Mouse (Mus musculus): ENCODE data around the gene Tob2.

Gene Tob2

DNA sequence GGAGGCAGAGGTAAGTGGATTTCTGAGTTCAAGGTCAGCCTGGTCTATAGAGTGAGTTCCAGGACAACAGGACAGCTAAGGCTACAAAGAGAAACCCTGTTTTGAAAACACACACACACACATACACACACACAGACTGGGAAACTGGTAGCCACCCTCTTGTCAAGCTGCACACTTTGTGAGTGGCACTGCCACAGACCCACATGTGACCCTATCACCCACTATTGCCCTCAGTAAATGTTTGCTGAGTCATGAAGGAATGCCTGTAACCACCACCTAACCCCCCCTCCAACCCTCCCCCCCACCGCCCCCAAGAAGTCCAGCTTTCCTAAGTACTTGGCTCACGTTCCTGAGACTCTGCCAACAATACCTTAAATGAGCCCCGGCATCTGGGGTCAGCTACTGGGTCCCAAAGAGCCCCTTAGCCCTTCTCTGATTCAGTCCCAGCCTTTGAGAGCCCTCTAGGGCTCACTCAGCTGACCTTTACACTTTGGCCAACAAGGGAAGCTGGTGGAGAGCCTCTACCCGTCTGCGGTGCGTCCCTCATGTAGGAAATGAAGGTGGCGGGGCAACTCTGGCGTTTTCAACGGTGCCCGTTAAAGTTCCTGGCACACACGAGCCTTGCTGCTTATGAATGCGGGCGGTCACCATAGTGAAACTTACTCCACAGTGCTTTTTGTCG lies 19.9 kb downstream of the Tob2 start:
- DNase-seq (ENCODE audit: low spot score in 2 of 2) = no peak

DNA sequence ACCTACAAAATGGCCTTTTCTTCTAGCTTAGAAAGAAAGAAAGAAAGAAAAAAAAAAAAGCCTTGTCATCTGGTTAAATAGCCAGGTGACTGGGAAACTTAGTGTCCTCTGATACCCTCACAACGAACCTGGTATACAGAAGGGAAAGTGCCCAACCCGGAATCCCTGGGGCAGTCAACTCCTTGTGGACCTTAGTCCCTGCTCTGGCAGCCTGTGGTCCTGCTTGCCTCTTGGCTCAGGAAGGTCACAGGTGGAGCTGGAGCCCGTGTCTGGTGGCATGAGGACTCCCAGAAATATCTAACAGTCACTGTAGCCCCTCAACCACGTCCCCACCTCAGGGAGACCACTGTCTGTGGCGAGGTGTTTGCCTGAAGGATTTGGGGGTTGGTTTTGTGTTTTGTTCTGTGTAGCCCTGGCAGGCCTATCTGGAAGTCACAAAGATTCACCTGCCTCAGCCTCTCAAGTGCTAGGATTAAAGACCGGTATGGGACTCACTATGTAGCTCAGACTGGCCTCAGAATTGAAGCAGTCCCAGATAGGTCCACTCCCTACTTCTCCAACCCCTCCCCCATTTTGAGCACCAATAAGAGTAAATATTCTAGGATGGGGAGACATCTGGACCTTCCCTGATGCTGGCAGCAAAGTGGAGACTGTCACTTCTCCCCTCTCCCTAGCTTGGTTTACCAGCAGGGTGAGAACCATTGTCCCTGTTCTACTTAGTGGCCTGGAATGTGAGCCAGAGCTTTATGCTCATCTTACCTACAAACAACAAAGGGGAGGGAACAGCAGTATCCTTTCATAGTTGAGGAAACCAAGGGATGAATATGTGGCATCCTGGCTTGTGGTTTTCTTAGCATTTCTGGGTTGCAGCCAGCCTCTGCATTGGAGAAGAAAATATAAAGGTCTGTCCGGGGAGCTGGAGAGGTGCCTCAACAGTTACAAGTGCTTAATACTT lies 21.4 kb downstream of the Tob2 start:
- no peak for DNase-seq (ENCODE audit: low spot score in 2 of 2)

DNA sequence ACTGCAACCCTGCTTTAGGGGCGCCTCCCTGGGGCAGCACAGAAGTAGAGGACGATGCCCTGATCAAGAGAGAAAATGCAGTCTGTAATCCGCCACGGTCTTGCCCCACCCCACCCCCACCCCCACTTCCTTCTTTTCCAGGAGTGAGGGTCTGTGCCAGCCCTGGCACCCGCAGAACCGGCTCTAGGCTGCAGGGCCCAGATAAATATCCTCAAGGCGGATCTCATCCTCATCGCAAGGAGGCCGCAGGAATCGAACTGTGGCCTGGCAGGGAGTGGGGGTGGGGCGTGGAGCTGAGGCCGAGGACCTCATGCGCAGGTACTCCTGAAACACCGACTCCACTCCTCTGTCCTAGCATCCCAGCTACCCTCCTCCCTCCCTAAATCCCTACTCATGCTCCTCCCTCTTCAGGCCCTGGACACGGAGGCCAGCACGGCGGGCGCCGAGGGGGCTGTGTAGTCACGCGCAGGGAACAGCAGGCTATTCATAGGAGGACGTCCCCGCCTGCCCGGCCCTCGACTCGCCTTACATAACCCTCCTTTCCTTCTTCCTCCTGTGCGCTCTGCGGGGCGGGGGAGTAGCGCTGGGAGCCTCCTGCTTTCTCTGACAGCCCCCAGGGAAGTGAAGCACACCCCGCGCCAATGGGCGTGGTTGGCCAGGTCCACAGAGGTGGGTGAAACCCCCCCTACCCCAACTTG lies 22.3 kb downstream of the Tob2 start:
- DNase-seq (ENCODE audit: low spot score in 2 of 2) = no peak

DNA sequence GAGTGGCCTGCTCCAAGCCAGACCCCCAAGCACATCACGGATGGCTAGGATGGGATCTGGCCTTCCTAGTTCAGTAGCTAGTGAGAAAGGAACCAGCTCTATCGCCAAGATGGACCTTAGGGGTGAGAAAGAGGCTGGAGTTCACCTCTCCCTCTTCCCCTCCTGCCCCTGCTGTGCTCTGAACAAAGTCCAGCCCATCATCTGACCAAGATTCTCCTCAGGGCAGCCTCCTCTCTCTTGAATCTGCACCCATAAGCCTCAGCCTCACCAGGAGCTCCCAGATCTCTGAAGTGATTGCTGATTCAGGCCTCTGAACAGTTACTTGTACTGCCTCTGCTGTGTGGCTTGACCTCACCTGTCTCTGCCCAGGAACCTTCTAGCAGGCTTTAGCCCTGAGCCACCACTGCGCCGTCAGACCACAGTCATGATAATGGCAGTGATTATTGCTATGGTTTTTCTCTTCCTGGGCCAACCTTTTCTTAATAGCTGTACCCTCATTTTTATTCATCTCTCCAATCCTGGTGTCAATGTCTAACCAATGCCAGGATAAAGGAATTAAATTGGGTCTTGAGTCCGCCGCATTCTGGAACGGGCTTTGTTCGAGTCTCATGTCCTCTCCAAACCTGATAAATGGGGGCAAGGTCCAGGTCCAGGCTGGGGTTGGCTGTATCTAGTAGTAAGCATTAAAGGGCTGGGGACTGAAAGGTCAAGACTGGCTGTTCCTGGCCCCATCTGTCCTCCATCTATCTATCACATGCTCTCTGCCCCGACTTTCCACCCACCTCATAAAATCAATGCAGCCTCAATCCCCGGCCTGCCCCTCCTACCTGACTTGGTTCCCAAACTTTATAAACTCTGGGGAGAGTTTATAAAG lies 23.4 kb downstream of the Tob2 start:
- no peak for DNase-seq (ENCODE audit: low spot score in 2 of 2)

DNA sequence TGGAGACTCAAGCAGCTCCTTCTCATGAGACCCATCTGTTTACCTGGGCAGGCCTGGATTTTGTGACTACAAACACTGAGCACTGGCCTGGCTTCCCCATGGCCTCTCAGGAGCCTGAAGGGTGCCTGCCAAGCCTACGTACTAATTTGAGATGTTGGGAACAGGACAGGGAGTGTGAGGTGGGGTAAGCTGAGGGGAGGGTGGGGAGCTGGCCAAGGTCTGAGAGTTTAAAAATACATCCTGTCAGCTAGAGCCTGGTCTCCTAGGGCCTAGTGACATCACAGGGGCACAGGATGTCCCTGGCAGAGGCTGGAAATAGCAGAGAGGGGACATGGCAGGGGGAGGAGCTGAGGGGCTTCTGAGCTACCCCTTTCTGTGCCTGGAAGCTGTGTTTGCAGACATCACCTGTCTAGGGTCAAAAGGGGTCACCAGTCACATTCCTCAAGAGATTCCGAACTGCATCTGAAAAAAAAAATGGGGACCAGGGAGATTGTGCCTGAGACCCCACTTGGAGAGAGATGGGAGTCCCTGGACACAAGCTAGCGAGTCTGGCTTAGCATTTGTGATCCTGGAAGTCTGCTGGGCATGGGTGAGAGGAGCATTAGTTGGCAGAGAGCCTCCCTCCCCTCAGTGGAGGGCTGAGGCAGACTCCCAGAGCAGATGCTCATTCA lies 24.3 kb downstream of the Tob2 start:
- no peak for DNase-seq (ENCODE audit: low spot score in 2 of 2)

DNA sequence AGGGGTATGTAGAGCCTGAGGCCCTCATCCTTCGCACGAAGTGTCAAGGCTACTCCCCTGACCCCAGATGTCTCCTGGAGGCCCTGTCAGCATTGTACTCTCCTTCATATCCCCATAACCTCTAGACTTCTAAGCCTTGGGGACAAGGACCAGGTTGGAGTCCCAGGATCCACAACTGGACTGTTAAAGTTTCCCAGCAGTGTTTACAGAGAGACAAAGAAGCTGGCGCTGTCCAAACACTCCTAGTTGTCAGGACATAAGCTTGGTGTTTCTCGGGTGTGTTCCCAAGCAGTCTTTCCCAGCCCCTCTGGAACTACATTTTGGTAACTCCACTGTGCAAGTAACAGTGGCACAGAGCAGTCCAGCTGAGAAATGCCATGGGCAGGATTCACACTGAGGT lies 25.1 kb downstream of the Tob2 start:
- DNase-seq (ENCODE audit: low spot score in 2 of 2) = no peak

DNA sequence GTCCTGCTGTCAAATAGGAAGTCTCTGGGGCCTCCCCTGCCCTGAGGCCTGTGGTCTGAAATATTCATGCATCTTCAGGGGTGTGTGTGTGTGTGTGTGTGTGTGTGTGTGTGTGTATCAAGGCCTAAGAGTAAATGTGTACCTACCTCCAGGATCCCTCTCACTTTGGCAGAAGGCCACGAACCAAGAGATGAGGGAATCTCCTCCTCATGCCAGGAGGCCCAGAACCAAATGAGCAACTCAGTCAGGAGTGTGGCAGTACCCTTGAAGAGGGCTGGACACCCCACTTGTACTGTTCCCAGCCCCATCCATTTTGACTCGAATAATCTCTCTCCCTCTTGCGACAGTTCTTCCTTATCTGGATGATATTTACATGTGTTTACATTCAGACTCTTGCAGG lies 26.4 kb downstream of the Tob2 start:
- DNase-seq (ENCODE audit: low spot score in 2 of 2) = no peak

DNA sequence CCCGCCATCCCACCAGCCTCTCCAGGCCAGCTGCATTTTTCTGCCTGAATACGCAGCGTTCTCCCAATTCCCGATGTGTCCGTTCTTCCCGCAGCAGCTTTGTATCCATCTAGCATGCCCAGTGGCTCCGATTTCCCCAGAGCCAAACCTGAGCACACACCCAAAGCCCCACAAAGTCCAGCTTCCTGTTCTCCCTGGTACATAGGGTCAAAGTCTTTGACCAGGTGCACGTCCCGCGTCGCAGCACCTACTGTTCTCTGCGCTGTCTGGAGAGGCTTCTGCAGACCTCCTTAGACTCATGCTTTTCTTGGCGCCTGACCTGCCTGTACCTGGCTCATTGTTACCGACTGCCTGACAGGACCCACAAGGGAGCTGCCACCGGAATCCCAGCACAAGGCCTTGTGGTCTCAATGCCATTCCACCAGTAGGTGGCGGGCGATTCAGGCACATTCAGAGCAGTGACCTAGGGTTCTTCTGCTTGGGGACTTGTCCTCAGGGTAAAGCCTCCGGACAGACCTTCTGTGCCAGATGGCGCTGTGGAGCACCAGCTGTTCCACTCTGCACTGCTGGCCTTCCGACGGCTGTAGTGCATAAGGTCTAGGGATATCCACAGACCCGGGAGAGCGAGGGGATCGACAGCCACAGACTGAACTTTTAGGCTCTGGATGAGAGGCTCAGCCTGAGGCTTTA lies 27.3 kb downstream of the Tob2 start:
- DNase-seq (ENCODE audit: low spot score in 2 of 2) = peak; percentile 83 to 90

DNA sequence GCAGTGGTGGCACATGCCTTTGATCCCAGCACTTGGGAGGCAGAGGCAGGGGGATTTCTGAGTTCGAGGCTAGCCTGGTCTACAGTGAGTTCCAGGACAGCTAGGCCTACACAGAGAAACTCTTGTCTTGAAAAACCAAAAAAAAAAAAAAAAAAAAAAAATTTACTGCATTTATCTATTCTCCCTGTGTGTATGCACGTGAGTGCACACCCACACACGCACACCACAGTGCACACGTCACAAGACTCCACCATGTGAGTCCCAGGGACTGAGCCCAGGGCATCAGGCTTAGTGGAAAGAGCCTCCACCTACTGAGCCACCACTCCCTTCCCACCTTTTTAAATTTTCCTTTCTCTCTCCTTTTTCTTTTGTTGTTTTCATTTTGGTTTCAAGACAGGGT lies 28.1 kb downstream of the Tob2 start:
- DNase-seq (ENCODE audit: low spot score in 2 of 2) = no peak

DNA sequence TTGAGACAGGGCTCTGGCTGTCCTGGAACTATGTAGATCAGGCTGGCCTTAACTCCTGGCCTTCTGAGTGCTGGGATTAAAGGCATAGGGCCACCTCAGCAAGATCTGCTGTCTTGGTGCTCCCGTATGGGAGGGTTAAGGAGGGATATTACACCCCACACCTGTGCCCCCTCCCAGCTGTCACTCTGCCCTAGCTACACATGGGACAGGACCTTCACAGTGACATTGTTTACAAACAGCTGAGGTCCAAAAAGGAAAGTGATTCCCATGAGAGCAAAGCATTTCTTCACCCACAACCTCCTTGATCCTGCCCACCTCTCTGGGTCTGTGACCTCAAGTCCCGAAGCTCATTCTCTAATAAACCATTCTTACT lies 29.4 kb downstream of the Tob2 start:
- DNase-seq (ENCODE audit: low spot score in 2 of 2) = no peak

DNA sequence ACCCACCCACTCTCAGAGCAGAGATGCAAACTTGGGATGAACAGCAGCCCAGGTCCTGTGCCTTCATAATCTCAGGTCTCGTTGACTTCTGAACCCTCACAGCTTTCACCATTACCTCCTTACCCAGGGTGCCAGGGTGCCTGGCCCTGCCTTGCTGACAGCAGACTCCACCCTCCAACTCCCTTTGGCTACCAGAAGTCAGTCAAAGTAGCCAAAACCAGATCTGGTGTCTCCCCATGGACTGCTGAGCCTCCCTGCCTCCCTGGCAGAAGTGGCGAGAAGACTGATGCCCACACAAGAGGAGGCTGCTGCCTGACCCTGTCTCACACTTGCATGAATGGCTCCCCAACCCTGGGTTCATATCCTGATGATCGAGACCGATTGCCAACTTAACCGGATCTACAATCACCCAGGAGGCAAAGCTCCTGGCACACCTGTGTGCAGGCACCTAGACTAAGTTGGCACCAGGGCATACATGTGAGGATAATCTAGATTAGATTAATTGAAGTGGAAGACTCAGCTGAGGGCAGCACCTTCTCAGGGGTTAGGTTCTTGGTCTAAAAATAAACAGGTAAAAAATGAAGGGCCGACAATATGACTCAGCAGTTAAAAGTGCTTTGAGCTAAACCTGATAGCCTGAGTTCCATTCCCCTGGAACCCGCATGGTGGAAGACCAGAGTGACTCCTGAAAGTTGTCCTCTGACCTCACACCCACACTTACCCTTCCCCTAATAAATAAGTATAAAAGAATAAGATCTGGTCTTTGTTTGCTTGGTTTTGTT lies 30.0 kb downstream of the Tob2 start:
- DNase-seq (ENCODE audit: low spot score in 2 of 2) = no peak

DNA sequence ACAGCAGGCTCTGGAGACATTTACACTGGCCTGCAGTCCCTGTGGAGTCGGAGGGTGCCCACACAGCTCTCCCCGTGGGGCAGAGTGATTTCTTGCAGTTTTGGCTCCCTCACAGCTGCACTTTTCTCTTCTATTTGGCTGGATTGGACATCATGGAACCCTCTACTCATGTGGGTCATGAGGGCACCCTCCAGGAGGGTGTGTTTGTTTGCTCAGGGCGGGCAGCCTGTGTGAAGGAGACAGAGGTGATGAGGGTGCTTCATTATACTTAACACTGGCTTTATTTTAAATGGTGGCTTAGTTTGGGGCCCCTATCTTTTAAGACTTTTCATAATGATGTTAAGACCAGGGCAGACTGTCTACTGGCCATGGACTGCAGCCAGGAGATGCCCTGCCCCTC lies 33.8 kb downstream of the Tob2 start:
- DNase-seq (ENCODE audit: low spot score in 2 of 2) = no peak

DNA sequence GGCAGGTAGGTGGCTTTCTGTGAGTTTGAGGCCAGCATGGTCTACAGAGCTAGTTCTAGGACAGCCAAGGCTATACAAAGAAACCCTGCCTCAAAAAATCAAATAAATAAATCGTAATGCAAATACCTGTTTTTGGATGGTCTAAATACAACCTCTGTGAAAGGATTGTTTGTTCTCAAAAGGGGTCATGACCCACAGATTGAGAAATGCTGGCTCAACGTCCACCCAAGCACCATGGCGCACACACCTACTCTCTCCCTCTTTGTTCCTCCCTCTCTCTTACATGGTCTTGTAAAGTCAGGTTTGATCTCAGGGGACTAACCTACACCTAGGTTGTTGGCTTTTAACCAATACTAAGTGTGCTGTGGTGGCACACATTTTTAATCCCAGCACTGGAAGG lies 36.0 kb downstream of the Tob2 start:
- DNase-seq (ENCODE audit: low spot score in 2 of 2) = no peak

DNA sequence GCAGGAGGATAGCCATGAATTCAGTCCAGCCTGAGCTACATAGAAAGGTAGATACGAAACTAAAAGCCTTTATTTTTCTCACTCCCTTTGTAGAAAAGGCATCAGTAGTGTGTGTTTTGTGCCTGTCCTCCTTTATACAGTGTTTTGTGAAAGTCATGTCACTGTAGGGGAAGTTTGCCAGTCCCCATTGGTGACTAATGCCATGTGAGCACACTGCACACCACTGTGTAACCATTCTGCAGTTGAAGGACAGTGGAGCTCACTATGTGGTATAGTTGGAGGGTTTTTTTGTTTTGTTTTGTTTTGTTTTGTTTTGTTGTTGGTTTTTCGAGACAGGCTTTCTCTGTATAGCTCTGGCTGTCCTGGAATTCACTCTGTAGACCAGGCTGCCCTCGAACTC lies 40.2 kb downstream of the Tob2 start:
- no peak for DNase-seq (ENCODE audit: low spot score in 2 of 2)

DNA sequence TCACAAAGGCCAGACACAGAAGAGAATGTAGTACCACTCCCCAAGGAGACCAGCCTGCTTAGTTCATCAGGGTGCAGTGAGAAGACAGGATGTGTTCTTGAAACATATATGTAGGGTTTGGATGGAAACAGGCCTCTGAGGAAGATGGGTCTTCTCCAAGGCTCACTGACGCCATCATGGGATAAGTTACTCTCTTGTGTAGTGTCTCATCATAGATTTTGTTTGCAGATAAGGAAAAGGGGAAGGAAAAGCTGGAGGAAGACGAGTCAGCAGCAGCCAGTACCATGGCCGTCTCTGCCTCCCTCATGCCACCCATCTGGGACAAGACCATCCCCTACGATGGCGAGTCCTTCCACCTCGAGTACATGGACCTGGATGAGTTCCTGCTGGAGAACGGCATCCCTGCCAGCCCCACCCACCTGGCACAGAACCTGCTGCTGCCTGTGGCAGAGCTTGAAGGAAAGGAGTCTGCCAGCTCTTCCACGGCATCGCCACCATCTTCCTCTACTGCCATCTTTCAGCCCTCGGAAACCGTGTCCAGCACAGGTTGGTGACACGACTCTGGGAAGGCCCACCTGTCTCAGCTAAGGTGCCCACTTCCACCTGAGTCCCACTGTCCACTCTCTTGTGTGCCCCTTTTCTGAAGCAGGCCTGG lies 43.8 kb downstream of the Tob2 start:
- DNase-seq (ENCODE audit: low spot score in 2 of 2) = no peak

DNA sequence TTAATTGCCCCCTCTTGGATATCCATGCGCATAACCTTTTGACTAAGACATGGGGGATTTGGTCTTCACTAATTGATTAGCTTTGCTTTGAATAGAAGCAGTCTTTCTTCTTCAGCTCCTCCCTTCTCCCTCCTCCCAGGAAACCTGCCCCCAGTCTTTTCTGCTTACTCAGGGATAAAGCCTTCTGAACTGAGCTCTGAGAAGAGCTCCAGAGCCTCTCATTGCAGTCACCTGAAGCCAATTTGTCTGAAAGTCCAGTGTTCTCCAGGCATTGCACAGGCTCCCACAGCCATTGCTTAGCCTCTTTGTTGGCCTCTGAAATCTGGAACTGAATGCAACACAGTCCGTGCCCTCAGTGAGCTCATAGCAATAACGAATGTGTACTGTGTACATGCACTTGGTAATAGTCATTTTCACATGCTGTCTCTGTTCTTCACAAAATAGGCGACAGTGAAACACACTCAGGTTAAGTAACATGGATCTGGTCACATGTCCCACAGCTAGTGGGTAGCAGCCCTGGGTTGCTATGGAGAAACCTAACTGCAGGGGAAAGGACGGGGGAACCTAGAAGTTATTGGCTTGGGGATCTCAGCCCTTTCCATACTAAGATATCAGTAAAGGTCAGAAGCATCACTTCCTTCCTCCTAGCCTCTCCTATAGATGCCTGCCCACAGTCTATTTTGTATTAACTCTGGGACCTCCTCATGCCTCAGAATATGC lies 44.5 kb downstream of the Tob2 start:
- no peak for DNase-seq (ENCODE audit: low spot score in 2 of 2)

DNA sequence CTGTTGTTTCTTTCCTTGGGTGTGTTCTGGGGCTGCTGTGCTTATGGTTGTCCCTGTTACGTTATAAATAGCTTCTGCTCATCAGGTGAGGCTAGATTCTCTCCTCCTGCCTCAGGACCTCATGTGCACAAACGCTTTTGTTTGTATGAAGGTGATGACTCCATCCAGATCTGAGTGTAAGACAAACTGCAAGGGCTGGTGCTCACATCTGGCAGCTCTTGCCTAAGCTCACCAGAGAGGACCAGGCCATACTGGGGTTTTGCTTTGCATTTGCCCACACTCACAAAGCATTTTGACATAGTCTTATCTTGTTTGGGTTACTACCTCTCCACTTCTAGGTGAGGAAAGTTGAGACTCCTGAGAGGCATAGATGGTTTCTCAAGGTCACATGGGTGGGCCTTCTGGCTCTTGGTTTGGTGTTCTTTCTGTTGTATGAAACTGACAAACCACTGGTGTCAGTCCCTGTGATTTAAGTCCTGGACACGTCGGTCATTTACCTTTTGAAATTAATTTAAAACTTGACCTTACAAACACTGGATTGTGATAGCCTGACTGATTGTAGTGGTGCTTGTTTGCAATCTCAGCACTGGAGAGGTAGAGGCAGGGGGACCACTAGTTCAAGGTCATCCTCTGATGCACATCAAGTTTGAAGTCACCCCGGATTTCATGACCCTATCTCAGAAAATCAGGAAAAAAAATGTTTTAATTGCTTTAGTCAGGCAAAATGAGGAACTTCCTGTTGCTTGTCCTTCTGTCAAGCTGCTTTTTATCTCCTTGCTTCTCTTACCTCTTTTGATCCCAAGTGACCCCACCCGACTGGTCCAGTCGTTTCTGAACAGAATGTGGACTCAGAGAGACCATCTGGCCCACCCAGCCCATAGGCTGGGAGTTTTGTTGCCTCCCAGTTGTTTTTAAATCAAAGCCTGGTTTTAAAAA lies 45.6 kb downstream of the Tob2 start:
- no peak for DNase-seq (ENCODE audit: low spot score in 2 of 2)

Data from natural killer cell, adult 2 months (primary cell).